Mouse (Mus musculus): ENCODE measurements at regions not wholly inside any gene's neighbourhood (a gene's known extent, or its start where the extent isn't known, plus 50 kb on each side); places are given as distances from the start of the nearest gene placed in this dataset.

DNA sequence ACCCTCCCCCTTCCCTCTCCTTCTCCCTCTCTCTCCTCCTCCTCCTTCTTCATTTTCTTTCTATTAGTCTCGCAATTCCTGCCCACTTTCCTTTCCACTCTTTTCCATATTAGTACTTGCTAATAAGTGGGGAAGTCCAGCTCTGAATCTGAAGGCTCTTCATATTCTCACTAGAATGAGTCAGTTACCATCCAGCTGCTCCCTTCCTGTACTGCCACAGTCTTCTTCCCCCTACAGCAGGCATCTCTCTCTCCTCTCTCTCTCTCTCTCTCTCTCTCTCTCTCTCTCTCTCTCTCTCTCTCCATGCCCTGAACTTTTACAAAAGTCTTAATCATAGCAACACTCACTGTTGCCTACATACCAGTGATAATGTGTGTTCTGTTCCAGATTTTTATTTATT is 226.6 kb upstream of the Pter start:
- H3K27ac ChIP-seq: no peak overlapping the region
- WGBS: 68% methylated on average over 1 of the region's 1 CpGs

DNA sequence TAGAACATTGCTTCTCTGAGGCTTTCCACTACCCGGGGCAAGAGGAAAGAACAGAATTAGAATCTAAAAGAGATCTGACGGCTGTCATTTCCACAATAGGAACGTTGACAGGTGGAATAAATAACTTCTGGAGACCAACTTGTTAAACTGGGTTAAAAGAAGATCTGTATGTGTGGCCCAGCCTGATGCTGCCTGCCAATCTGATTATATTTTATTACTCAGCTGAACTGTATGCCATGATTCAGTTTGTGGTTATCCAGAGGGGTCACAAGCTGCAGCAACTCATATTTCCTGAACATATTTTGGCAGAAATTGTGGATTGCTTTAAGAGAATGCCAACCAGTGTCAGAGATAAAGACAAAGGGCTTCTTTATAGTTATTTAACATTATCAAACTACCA is 224.5 kb upstream of the Pter start:
- Histone ChIP-seq H3K9me3 (replicated peaks) (no peaks in the 10 kb centered on the region), H3K9ac (no peak overlapping the region), H3K4me1 (replicated peaks) (peaks cover 10% of the 10 kb centered on the region; the same call in 1 of the 2 replicates), H3K4me3 (no peak overlapping the region), H3K36me3 (no peaks in the 10 kb centered on the region), H3K4me2 (no peak overlapping the region), H3K27ac (no peak overlapping the region), H3K27me3 (no peaks in the 10 kb centered on the region)
- no peak for ATAC-seq (replicated peaks; ENCODE audit: insufficient number of reproducible peaks, insufficient read depth, low FRiP score, low read depth)
- WGBS: 33% methylated on average over 3 of the region's 3 CpGs

More for the DNA sequence above, 226.6 kb upstream of the Pter start:
- Histone ChIP-seq H3K4me3 (no peak overlapping the region), H3K36me3 (no peaks in the 10 kb centered on the region), H3K27me3 (no peaks in the 10 kb centered on the region), H3K9me3 (replicated peaks) (no peaks in the 10 kb centered on the region), H3K9ac (no peak overlapping the region), H3K4me2 (no peak overlapping the region), H3K4me1 (replicated peaks) (peaks cover 7% of the 10 kb centered on the region; the same call in 1 of the 2 replicates)
- no peak for ATAC-seq (replicated peaks; ENCODE audit: insufficient number of reproducible peaks, insufficient read depth, low FRiP score, low read depth)

DNA sequence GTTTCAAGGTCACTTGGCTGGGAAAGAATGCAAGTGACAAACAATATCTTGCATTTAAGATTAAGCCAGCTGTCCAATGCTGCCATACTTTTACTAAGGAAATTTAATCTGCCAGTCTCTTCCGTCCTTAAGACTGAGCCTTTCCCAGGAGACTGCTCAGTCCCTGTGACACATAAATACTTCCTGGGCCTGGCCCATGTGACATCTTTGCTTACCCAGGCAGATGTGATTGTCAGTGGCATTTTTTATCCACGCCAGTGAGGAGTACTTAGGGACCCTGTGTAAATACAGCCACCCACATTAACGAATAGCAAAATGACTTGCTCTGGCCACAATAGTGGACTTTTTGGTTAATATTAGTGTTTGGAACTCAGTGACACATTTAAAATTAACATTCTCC is 216.3 kb upstream of the Pter start:
- ATAC-seq (replicated peaks; ENCODE audit: insufficient number of reproducible peaks, insufficient read depth, low FRiP score, low read depth): no peak
- Histone ChIP-seq H3K9ac (no peak overlapping the region), H3K9me3 (replicated peaks) (no peaks in the 10 kb centered on the region), H3K27ac (no peak overlapping the region), H3K36me3 (no peaks in the 10 kb centered on the region), H3K4me2 (no peak overlapping the region), H3K4me3 (no peak overlapping the region), H3K27me3 (no peaks in the 10 kb centered on the region), H3K4me1 (replicated peaks) (peaks cover 6% of the 10 kb centered on the region)
- WGBS: 61% methylated on average over 3 of the region's 3 CpGs

DNA sequence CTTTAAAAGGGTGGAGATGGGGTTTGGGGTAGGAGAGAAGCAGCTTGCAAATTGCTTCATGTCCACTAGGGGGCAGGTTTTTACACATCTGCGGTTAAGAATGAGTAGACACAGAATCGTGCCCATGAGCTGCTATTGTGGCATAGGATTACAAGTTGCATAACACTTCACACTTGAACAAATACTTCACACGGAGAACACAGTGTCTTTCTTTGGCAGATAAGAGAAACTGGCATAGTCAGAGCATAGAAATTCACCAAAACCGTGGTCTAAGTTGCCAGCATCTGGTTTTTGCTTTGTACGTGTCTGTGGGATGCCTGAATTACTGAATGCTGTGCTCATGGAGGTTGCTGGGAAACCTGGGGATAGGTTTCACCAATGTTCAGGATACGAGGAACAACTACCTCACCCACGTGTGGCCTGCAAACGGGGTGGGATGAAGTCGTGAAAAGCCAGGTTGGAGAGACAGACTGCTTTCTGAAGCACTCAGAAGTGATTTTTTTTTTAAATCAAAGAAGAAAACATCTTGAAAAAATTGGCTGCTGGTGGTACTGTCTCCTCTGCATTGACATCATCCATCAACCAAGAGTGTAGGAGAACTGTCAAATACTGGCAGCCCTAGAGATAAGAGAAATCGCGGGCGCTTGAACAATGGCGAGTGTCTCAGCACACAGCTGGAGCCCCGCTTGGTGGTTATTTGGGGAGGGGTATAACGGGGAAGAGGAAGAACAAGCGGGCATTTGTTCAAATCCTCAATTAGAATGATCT is 214.5 kb upstream of the Pter start:
- H3K9ac ChIP-seq: no peak overlapping the region
- WGBS: 26% methylated on average over 16 of the region's 16 CpGs
- no peaks in the 10 kb centered on the region for H3K9me3 ChIP-seq (replicated peaks)
- H3K27ac ChIP-seq: no peak overlapping the region
- no peaks in the 10 kb centered on the region for H3K27me3 ChIP-seq
- ATAC-seq (replicated peaks; ENCODE audit: insufficient number of reproducible peaks, insufficient read depth, low FRiP score, low read depth): no peak
- H3K4me1 ChIP-seq (replicated peaks): peaks cover 5% of the 10 kb centered on the region
- 0 out of 2 replicates have a peak overlapping the region, but pooled peaks have one; percentile 15 for H3K4me3 ChIP-seq
- peak overlapping the region; percentile 44 for H3K4me2 ChIP-seq
- H3K36me3 ChIP-seq: no peaks in the 10 kb centered on the region

DNA sequence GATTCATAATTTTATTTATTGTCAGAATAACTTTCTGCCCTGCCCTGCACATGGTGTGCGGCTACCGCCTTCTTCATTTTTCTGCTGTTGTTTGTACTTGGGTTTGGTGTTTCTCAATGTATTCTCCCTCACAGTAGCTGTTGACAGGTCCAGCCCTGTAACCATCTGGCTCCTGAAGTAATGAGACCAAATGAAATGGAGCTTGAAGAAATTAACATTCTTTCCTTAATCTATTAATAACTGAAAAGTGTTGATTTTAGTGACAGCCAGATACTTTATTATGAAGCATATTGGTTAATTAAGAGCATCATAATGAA is 214.0 kb upstream of the Pter start:
- Histone ChIP-seq H3K9me3 (replicated peaks) (no peaks in the 10 kb centered on the region), H3K27me3 (no peaks in the 10 kb centered on the region), H3K27ac (no peak overlapping the region), H3K4me2 (peak overlapping the region; percentile 44), H3K4me3 (no peak overlapping the region), H3K4me1 (replicated peaks) (peaks cover 5% of the 10 kb centered on the region), H3K9ac (no peak overlapping the region), H3K36me3 (no peaks in the 10 kb centered on the region)
- ATAC-seq (replicated peaks; ENCODE audit: insufficient number of reproducible peaks, insufficient read depth, low FRiP score, low read depth): no peak
- 62% methylated on average over 2 of the region's 2 CpGs for WGBS

DNA sequence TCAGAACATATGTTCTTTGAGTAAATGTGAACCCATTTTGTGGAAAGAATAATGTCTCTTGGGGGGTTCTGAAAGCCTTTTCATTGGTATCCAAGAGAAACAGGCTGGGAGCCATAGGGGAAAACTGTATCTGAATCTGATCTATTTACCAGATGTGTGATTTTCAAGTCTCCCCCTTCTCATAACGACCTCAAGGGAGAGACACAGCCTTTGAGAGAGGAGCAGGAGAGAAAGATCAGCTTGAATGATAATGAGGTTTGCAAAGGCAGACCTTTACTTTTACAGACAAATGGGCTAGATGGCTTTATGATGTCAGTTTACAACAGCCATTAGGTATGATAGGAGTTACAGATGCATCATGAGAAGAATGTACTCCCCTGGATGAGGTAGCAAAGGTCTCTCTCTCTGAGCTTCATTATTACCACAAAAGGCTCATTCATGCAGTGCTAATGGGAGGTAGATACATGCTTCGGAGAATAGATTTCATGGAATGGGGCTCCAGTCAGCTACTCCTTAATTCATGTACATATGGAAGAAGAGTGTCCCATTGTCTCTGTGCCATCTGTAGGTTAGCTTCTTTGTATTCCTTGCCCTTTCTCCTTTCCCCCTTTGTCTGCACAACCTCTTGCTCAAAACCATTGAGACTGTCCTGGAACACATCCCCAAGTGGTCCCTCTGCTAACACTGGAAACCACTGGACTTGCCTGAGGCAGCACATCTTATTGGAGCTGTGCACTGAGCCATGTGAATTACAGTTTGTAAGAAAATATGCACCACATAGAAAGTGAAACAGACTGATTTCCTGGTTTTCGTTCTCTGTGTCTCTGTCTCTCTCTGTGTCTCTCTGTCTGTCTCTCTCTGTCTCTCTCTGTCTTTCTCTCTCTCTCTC is 207.5 kb upstream of the Pter start:
- Histone ChIP-seq H3K4me3 (no peak overlapping the region), H3K4me2 (no peak overlapping the region), H3K9me3 (replicated peaks) (no peaks in the 10 kb centered on the region), H3K4me1 (replicated peaks) (no peaks in the 10 kb centered on the region), H3K9ac (no peak overlapping the region), H3K27ac (no peak overlapping the region), H3K36me3 (no peaks in the 10 kb centered on the region), H3K27me3 (no peaks in the 10 kb centered on the region)
- WGBS: 56% methylated on average over 3 of the region's 3 CpGs
- ATAC-seq (replicated peaks; ENCODE audit: insufficient number of reproducible peaks, insufficient read depth, low FRiP score, low read depth): no peak

DNA sequence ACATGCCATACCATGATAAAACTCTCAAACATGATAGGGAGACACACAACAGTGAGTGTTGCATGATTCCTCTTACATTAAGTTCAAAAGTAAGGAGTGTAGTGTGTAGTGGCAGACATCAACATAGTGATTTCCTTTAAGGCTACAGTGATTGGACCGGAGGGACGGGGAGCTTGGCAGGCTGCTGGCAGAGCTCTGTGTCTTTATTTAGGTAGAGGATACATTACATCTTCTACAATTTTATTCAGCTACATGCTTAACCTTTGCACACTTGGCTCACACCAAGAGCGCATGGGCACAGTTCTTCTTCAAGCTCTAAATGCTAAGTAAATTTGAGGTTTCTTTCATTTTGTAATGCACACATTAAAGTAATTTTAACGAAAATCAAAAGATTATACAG is 194.6 kb upstream of the Pter start:
- no peak overlapping the region for H3K4me2 ChIP-seq
- no peaks in the 10 kb centered on the region for H3K27me3 ChIP-seq
- H3K4me3 ChIP-seq: no peak overlapping the region
- H3K9ac ChIP-seq: no peak overlapping the region
- H3K36me3 ChIP-seq: no peaks in the 10 kb centered on the region
- no peaks in the 10 kb centered on the region for H3K4me1 ChIP-seq (replicated peaks)
- WGBS: 63% methylated on average over 4 of the region's 4 CpGs
- no peak for ATAC-seq (replicated peaks; ENCODE audit: insufficient number of reproducible peaks, insufficient read depth, low FRiP score, low read depth)
- H3K9me3 ChIP-seq (replicated peaks): no peaks in the 10 kb centered on the region
- H3K27ac ChIP-seq: no peak overlapping the region

DNA sequence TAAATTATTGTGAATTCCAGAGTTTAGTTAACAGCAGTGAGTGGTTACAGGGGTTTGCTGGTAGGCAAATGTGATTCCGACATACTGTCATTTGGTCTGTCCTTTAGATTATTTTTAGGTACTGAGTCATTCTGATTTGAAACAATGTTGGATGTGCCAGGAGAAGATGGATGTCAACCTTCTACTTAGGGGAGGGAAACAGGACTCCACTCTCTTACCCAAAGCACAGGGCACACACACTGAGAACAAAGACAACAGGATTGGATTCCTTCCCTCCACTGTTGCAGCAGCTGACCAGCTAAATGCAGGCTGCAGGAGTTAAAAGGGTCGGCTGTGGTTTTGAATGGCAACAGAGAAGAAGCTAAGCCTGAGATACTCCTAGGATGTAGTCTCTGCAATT is 186.7 kb upstream of the Pter start:
- H3K27ac ChIP-seq: no peak overlapping the region
- no peak for ATAC-seq (replicated peaks; ENCODE audit: insufficient number of reproducible peaks, insufficient read depth, low FRiP score, low read depth)
- H3K4me3 ChIP-seq: no peak overlapping the region
- no peak overlapping the region for H3K4me2 ChIP-seq
- no peak overlapping the region for H3K9ac ChIP-seq
- 22% methylated on average over 2 of the region's 2 CpGs for WGBS
- no peaks in the 10 kb centered on the region for H3K9me3 ChIP-seq (replicated peaks)
- no peaks in the 10 kb centered on the region; the same call in 1 of the 2 replicates for H3K4me1 ChIP-seq (replicated peaks)
- H3K36me3 ChIP-seq: no peaks in the 10 kb centered on the region
- H3K27me3 ChIP-seq: no peaks in the 10 kb centered on the region

DNA sequence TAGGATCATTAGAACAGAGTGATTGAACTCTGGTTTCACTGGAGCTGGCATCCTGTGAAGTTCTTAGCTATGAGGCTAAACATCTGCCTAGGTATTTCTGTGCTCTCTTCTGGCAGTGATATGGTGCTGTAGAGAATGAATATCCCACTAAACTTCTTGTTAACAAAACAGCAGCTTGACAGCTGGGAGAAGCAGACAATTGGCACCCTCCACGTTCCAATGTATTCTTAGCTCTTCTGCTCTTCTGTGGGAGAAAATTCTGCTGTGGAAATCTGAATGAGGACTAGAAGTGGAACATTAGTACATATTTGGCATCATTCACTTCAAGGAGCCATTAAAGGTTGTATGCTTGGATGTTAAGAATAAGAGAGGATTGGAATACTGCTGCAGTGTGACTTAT is 177.0 kb upstream of the Pter start:
- Histone ChIP-seq H3K9me3 (replicated peaks) (no peaks in the 10 kb centered on the region), H3K27ac (peak overlapping the region; percentile 47), H3K4me3 (no peak overlapping the region), H3K27me3 (no peaks in the 10 kb centered on the region), H3K4me1 (replicated peaks) (peaks cover 16% of the 10 kb centered on the region), H3K4me2 (no peak overlapping the region), H3K36me3 (no peaks in the 10 kb centered on the region), H3K9ac (no peak overlapping the region)
- no peak for ATAC-seq (replicated peaks; ENCODE audit: insufficient number of reproducible peaks, insufficient read depth, low FRiP score, low read depth)
- WGBS: 32% methylated on average over 1 of the region's 1 CpGs

DNA sequence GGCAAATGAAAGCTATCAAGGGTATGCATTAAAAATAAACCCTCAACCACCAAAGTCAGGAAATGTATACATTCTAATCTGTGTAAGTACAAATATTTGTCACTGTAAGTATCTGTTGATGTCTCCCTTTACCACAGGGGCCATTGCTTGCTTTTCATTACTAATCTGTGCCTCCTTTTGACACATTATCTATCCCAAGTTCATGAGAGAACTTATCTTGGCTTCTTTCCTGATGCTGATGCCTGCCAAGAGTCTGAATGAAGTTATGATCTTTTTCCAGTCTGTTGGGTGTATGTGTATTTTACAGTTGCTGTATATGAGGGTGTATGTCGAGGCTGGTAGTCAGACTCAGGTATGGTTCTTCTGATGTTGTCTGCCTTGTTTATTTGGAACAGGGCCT is 165.0 kb upstream of the Pter start:
- no peaks in the 10 kb centered on the region for H3K36me3 ChIP-seq
- H3K27ac ChIP-seq: no peak overlapping the region
- H3K9ac ChIP-seq: no peak overlapping the region
- no peaks in the 10 kb centered on the region for H3K9me3 ChIP-seq (replicated peaks)
- no peak for ATAC-seq (replicated peaks; ENCODE audit: insufficient number of reproducible peaks, insufficient read depth, low FRiP score, low read depth)
- no peak overlapping the region for H3K4me2 ChIP-seq
- 42% methylated on average over 1 of the region's 1 CpGs for WGBS
- H3K4me3 ChIP-seq: no peak overlapping the region
- no peaks in the 10 kb centered on the region for H3K27me3 ChIP-seq
- H3K4me1 ChIP-seq (replicated peaks): no peaks in the 10 kb centered on the region

DNA sequence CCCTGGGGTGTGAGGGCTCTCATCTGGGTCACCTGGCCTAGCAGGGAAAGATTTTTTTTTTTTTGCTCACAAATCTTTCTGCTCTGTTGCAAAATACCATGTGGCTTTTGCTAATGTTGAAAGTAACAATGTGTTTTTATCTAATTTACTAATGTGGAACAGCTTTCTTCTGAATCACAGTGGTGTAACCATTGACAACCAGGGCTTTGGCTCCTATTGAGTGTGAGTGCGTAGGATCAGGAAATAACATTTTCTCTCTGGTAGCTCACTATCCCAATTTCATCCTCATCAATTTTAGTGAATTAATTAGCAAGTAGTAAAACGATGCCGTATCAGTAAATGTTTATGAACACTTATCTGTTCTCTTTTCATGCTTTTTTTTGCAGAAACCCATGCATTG is 163.9 kb upstream of the Pter start:
- ATAC-seq (replicated peaks; ENCODE audit: insufficient number of reproducible peaks, insufficient read depth, low FRiP score, low read depth): no peak
- no peaks in the 10 kb centered on the region for H3K36me3 ChIP-seq
- no peak overlapping the region for H3K4me2 ChIP-seq
- H3K4me1 ChIP-seq (replicated peaks): no peaks in the 10 kb centered on the region
- H3K9ac ChIP-seq: no peak overlapping the region
- no peak overlapping the region for H3K4me3 ChIP-seq
- no peaks in the 10 kb centered on the region for H3K9me3 ChIP-seq (replicated peaks)
- H3K27me3 ChIP-seq: no peaks in the 10 kb centered on the region
- WGBS: 91% methylated on average over 3 of the region's 3 CpGs
- H3K27ac ChIP-seq: no peak overlapping the region

DNA sequence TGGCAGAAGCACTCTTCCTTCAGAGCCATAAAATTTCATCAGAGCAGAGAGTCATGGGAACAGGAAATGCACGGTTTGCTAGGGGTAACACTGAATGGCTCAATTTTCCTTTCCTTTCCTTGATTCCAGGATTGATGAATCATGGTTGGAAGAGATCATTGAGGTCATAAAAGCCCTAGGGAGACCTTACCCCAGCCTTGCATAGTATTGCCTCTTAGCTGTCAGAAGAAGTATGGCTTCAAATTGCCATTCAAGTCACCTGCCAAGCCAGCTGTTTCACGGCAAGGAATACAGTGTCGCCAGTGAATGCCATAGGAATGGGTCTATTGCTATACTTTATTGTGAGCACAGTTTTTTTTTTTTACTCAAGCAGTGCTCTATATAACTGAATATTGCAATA is 162.4 kb upstream of the Pter start:
- Histone ChIP-seq H3K4me2 (no peak overlapping the region), H3K27me3 (no peaks in the 10 kb centered on the region), H3K9ac (no peak overlapping the region), H3K9me3 (replicated peaks) (no peaks in the 10 kb centered on the region), H3K4me3 (no peak overlapping the region), H3K4me1 (replicated peaks) (no peaks in the 10 kb centered on the region), H3K27ac (no peak overlapping the region), H3K36me3 (no peaks in the 10 kb centered on the region)
- no peak for ATAC-seq (replicated peaks; ENCODE audit: insufficient number of reproducible peaks, insufficient read depth, low FRiP score, low read depth)
- 83% methylated on average over 3 of the region's 3 CpGs for WGBS

Measured in heart, embryonic 15.5 days (tissue).